Mouse (Mus musculus) cerebellum, postnatal 25 days (tissue): ENCODE data around the gene Eaf2.

Experiments
- DNase-seq, 2 experiments: peaks; one replicate each; pipeline ENCODE4 v3.0.0; 2021; ENCODE audit warnings: mixed read lengths in 2 of 2

Gene Eaf2

GRCm38 (mm10) chr16:36747767-36748166 is 127.0 kb downstream of the Eaf2 start:
- no peak for DNase-seq

GRCm38 (mm10) chr16:36747068-36747467 is 127.7 kb downstream of the Eaf2 start:
- DNase-seq, result no peak

GRCm38 (mm10) chr16:36743580-36743979 is 131.2 kb downstream of the Eaf2 start:
- DNase-seq, result no peak
